17 mouse cellular contexts compared by ENCODE assay signal in the genomic region with DNA sequence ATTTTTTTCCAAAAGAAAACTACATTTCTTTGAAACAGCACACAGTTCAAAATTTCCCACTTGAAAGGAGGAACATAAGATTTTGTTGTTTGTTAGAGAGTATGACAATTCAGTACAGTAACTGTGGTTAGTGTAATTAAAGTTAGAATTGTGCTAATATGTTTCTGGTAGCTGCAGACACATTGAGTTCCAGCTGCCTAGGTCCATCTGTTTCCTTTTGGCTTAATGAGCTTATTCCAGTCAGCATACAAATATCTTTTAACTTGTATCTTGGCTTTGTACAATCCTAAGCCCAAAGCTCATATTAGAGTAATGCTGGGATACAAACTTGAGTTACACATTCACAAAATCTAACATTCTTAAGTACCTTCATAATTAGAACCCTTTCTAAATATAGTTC. TPM values are rescaled to one million over a fixed set of nuclear protein-coding genes. Genes with fewer than 3 reads are reported as not detected.
"Had no signal": no experiment of that assay in that cellular context is flagged by ENCODE, and none has a peak within 500 bp of the region (broad histone marks: within the 10 kb centered on the region; RNA-seq: fewer than 3 reads in every experiment).

No protein-coding gene starts in this region.

- H3K36me3 ChIP-seq: limb, embryonic 15.5 days; liver, embryonic 12.5 days; midbrain, embryonic 10.5 days; neural tube, embryonic 15.5 days had no signal

- H3K4me1 ChIP-seq: limb, embryonic 15.5 days; liver, embryonic 12.5 days; midbrain, embryonic 10.5 days; neural tube, embryonic 15.5 days had no signal

- H3K27ac ChIP-seq: limb, embryonic 15.5 days; liver, embryonic 12.5 days; midbrain, embryonic 10.5 days; neural tube, embryonic 15.5 days had no signal

- H3K4me3 ChIP-seq: limb, embryonic 15.5 days; liver, embryonic 12.5 days; midbrain, embryonic 10.5 days; myocyte; neural tube, embryonic 15.5 days had no signal

- DNase-seq: kidney, adult 18-20 months; kidney, postnatal 14 days; lung, embryonic 14.5 days; lung, postnatal 10 days; lung, postnatal 4 days; midbrain, embryonic 14.5 days; spleen, adult 18-20 months; thymus, adult 2 months; thymus, postnatal 36 days had no signal

- H3K27me3 ChIP-seq: limb, embryonic 15.5 days; liver, embryonic 12.5 days; neural tube, embryonic 15.5 days had no signal

- ATAC-seq: liver, embryonic 12.5 days had no signal

- H3K9me3 ChIP-seq: limb, embryonic 15.5 days; liver, embryonic 12.5 days; midbrain, embryonic 10.5 days; neural tube, embryonic 15.5 days had no signal

- H3K4me2 ChIP-seq: limb, embryonic 15.5 days; liver, embryonic 12.5 days; lung, embryonic 14.5 days; neural tube, embryonic 15.5 days had no signal

- H3K9ac ChIP-seq: limb, embryonic 15.5 days; liver, embryonic 12.5 days; lung, embryonic 14.5 days; neural tube, embryonic 15.5 days had no signal

RNA-seq across cellular contexts. Expression of a gene that starts 40.3 kb away (rescaled TPM):
- polyA plus RNA-seq: kidney, embryonic 14.5 days; liver, embryonic 16.5 days; myocyte; testis, adult 2 months had no signal
